Mouse (Mus musculus): ENCODE results near the gene Kif19a. TPM values are rescaled to one million over a fixed set of nuclear protein-coding genes. Genes with fewer than 3 reads are reported as not detected.

Gene Kif19a
- polyA plus RNA-seq, 1 experiment = 19.3 TPM

- TF ChIP-seq POLR2A (IDR thresholded peaks at IDR 0.05; ENCODE audit: control insufficient read depth, low read depth, low read length) (no peak), CTCF (IDR thresholded peaks at IDR 0.05; ENCODE audit: control insufficient read depth, insufficient read depth, insufficient replicate concordance, low read depth, low read length) (no peak)
- Histone ChIP-seq H3K27ac (ENCODE audit: control insufficient read depth, insufficient read depth, low read depth, low read length) (no peak within 1 kb of the TSS), H3K36me3 (ENCODE audit: control insufficient read depth, insufficient read depth, low read length) (no peaks in the 10 kb centered on the region)
Observed at GRCm38 (mm10) chr11:114795848-114796322, 30.7 kb downstream of the Kif19a start, which contains the start of gene Btbd17. Gene Btbd17, minus strand, starts transcription at chr11:114795945.

GRCm38 (mm10) chr11:114797176-114797575 lies 32.0 kb downstream of the Kif19a start:
- TF ChIP-seq POLR2A (IDR thresholded peaks at IDR 0.05; ENCODE audit: control insufficient read depth, low read depth, low read length) = no peak
- TF ChIP-seq CTCF (IDR thresholded peaks at IDR 0.05; ENCODE audit: control insufficient read depth, insufficient read depth, insufficient replicate concordance, low read depth, low read length) = no peak
- Histone ChIP-seq H3K27ac (ENCODE audit: control insufficient read depth, insufficient read depth, low read depth, low read length) (no peak overlapping the region), H3K4me1 (ENCODE audit: control insufficient read depth, insufficient read depth, low read length) (peaks cover 5% of the 10 kb centered on the region), H3K36me3 (ENCODE audit: control insufficient read depth, insufficient read depth, low read length) (no peaks in the 10 kb centered on the region), H3K4me3 (ENCODE audit: control insufficient read depth, low read depth, low read length) (no peak overlapping the region), H3K27me3 (ENCODE audit: control insufficient read depth, insufficient read depth, low read length) (no peaks in the 10 kb centered on the region)

More at GRCm38 (mm10) chr11:114795848-114796322, 30.7 kb downstream of the Kif19a start, which contains the start of gene Btbd17:
- Histone ChIP-seq H3K27me3 (ENCODE audit: control insufficient read depth, insufficient read depth, low read length) (no peaks in the 10 kb centered on the region), H3K4me1 (ENCODE audit: control insufficient read depth, insufficient read depth, low read length) (peaks cover 14% of the 10 kb centered on the region), H3K4me3 (ENCODE audit: control insufficient read depth, low read depth, low read length) (no peak within 1 kb of the TSS)

GRCm38 (mm10) chr11:114797981-114798380 lies 32.8 kb downstream of the Kif19a start:
- Histone ChIP-seq H3K36me3 (ENCODE audit: control insufficient read depth, insufficient read depth, low read length) (no peaks in the 10 kb centered on the region), H3K4me3 (ENCODE audit: control insufficient read depth, low read depth, low read length) (no peak overlapping the region), H3K27me3 (ENCODE audit: control insufficient read depth, insufficient read depth, low read length) (no peaks in the 10 kb centered on the region), H3K4me1 (ENCODE audit: control insufficient read depth, insufficient read depth, low read length) (peaks cover 4% of the 10 kb centered on the region), H3K27ac (ENCODE audit: control insufficient read depth, insufficient read depth, low read depth, low read length) (no peak overlapping the region)
- TF ChIP-seq POLR2A (IDR thresholded peaks at IDR 0.05; ENCODE audit: control insufficient read depth, low read depth, low read length) = no peak
- TF ChIP-seq CTCF (IDR thresholded peaks at IDR 0.05; ENCODE audit: control insufficient read depth, insufficient read depth, insufficient replicate concordance, low read depth, low read length) = no peak

- Histone ChIP-seq H3K4me3 (ENCODE audit: control insufficient read depth, low read depth, low read length) (no peak within 1 kb of the TSS), H3K27ac (ENCODE audit: control insufficient read depth, insufficient read depth, low read depth, low read length) (no peak within 1 kb of the TSS), H3K4me1 (ENCODE audit: control insufficient read depth, insufficient read depth, low read length) (peaks cover 4% of the 10 kb centered on the region), H3K36me3 (ENCODE audit: control insufficient read depth, insufficient read depth, low read length) (no peaks in the 10 kb centered on the region), H3K27me3 (ENCODE audit: control insufficient read depth, insufficient read depth, low read length) (no peaks in the 10 kb centered on the region)
- no peak for TF ChIP-seq POLR2A (IDR thresholded peaks at IDR 0.05; ENCODE audit: control insufficient read depth, low read depth, low read length)
- no peak for TF ChIP-seq CTCF (IDR thresholded peaks at IDR 0.05; ENCODE audit: control insufficient read depth, insufficient read depth, insufficient replicate concordance, low read depth, low read length)
Observed at GRCm38 (mm10) chr11:114798624-114799023, 33.4 kb downstream of the Kif19a start, which contains the start of gene Gpr142. Gene Gpr142, plus strand, starts transcription at chr11:114798924.

- no peak overlapping the region for H3K27ac ChIP-seq (ENCODE audit: control insufficient read depth, insufficient read depth, low read depth, low read length)
- H3K27me3 ChIP-seq (ENCODE audit: control insufficient read depth, insufficient read depth, low read length) = no peaks in the 10 kb centered on the region
- no peaks in the 10 kb centered on the region for H3K4me1 ChIP-seq (ENCODE audit: control insufficient read depth, insufficient read depth, low read length)
- no peak overlapping the region for H3K4me3 ChIP-seq (ENCODE audit: control insufficient read depth, low read depth, low read length)
- no peaks in the 10 kb centered on the region for H3K36me3 ChIP-seq (ENCODE audit: control insufficient read depth, insufficient read depth, low read length)
- TF ChIP-seq POLR2A (IDR thresholded peaks at IDR 0.05; ENCODE audit: control insufficient read depth, low read depth, low read length) (no peak), CTCF (IDR thresholded peaks at IDR 0.05; ENCODE audit: control insufficient read depth, insufficient read depth, insufficient replicate concordance, low read depth, low read length) (no peak)
Observed at GRCm38 (mm10) chr11:114801906-114802305, 36.7 kb downstream of the Kif19a start.

GRCm38 (mm10) chr11:114802540-114803267 lies 37.5 kb downstream of the Kif19a start:
- Histone ChIP-seq H3K27me3 (ENCODE audit: control insufficient read depth, insufficient read depth, low read length) (no peaks in the 10 kb centered on the region), H3K4me3 (ENCODE audit: control insufficient read depth, low read depth, low read length) (no peak overlapping the region), H3K4me1 (ENCODE audit: control insufficient read depth, insufficient read depth, low read length) (no peaks in the 10 kb centered on the region), H3K36me3 (ENCODE audit: control insufficient read depth, insufficient read depth, low read length) (no peaks in the 10 kb centered on the region), H3K27ac (ENCODE audit: control insufficient read depth, insufficient read depth, low read depth, low read length) (no peak overlapping the region)
- no peak for TF ChIP-seq POLR2A (IDR thresholded peaks at IDR 0.05; ENCODE audit: control insufficient read depth, low read depth, low read length)
- no peak for TF ChIP-seq CTCF (IDR thresholded peaks at IDR 0.05; ENCODE audit: control insufficient read depth, insufficient read depth, insufficient replicate concordance, low read depth, low read length)

- Histone ChIP-seq H3K27ac (ENCODE audit: control insufficient read depth, insufficient read depth, low read depth, low read length) (no peak overlapping the region), H3K4me3 (ENCODE audit: control insufficient read depth, low read depth, low read length) (no peak overlapping the region), H3K27me3 (ENCODE audit: control insufficient read depth, insufficient read depth, low read length) (no peaks in the 10 kb centered on the region), H3K4me1 (ENCODE audit: control insufficient read depth, insufficient read depth, low read length) (no peaks in the 10 kb centered on the region), H3K36me3 (ENCODE audit: control insufficient read depth, insufficient read depth, low read length) (no peaks in the 10 kb centered on the region)
- TF ChIP-seq CTCF (IDR thresholded peaks at IDR 0.05; ENCODE audit: control insufficient read depth, insufficient read depth, insufficient replicate concordance, low read depth, low read length) (no peak), POLR2A (IDR thresholded peaks at IDR 0.05; ENCODE audit: control insufficient read depth, low read depth, low read length) (no peak)
Observed at GRCm38 (mm10) chr11:114803990-114804389, 38.8 kb downstream of the Kif19a start.

All from testis, adult 2 months (tissue).